Mouse (Mus musculus) induced T-regulatory cell, adult 2 months (primary cell): ENCODE results near the gene A1cf.
A peak's percentile ranks its signal among the peaks of the same experiment; 100 is the strongest.

Source experiments
- DNase-seq: peaks from one replicate; pipeline ENCODE4 v3.0.0-alpha.2; 2012; ENCODE audit warnings: low read depth

A1cf gene

GRCm38 (mm10) chr19:31868521-31868920, at the start of gene A1cf:
TSS of gene A1cf (plus strand) at chr19:31868764.
- DNase-seq = no peak

GRCm38 (mm10) chr19:31834250-31834649, 34.3 kb upstream of the A1cf start:
- DNase-seq = no peak

GRCm38 (mm10) chr19:31861909-31862308, 6.7 kb upstream of the A1cf start:
- DNase-seq = peak; percentile 6

DNA sequence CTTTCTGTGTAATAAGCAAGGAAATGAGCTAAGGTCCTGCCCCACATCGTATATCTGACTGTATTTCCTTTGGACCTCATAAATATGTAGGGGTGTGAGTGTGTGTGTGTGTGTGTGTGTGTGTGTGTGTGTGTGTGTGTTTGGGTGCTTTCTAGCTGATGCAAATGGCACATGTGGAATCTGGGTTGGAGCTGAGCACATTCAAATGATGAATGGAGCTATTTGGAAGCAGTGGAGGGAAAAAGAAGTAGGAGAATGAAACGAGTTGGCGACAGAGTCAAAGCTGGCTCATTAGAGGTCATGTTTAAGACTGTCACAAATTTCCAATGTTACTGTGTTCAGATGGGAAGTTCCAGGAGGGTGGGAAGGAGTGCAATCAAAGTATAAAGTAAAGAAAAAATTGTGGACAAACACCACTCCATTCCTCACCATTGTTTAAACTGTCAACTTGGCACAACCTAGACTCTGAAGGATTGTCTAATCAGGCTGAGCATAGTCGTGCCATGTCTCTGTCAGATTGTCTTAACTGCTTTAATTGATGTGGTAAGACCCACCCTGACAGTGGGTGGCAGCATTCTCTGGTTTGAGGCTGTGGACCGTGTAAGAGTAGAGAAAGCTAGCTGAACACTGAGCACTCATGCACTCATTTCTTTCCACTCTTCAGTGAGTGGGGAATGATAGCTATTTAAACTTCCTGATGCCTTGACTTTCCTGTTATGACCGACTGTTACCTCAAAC, 5.9 kb upstream of the A1cf start:
- DNase-seq = peak; percentile 24

DNA sequence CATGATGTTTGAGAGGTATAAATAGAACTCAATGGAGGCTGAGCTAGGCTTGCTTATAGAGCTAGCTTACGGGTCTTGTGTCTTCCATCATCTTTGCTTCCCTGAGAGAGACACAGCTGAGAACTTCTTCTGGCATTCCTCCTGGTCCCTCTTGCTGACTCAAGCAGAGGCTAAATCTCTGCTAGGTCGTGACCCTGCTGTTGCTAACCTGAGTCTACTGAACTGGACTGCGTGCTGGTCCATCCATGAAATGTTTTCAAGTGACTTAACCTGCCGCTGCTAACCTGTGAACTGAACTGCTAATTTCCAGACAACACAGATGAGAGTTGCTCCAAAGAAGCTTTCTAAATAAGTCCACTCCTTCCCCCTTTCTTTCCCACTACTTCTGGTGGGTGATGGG, 3.1 kb upstream of the A1cf start:
- DNase-seq = no peak

GRCm38 (mm10) chr19:31868076-31868475, 488 bp upstream of the A1cf start:
- no peak for DNase-seq

DNA sequence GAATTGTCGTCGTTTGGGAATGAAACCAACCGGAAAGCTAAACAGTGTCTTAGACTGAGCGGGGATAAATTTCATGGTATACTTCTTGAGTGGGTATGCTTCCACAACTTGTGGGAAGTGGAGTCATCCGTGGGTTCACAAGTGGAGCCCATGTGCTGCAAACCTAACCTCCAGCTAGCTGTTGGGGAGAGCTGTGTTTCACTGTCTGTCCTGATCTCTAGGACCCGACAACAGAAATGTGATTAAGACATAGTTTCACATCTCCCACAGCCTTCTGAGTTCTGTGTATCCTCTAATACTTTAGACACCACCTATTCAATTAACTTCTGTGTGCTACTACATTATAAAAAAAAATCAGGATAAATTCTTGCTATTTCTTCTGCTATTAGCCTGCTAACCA, 407 bp downstream of the A1cf start:
- DNase-seq = no peak

DNA sequence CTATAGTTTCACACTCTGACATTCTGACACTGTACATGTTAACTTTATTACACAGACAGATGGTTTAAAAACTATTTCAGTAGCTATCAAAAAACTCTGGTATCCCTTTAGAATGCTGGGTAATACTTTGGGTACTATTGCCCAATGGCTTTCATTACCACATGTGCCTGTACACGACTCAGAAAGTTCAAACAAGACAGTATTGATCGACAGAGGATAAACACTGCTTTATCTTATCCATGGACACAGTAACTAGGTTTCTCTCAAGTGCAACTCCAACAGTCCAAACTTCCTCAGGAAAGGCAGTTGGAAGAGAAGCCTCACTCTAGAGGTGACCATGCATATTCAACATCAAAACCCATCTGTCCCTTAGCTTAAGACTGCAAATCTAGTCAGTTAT, 2.8 kb downstream of the A1cf start:
- no peak for DNase-seq

DNA sequence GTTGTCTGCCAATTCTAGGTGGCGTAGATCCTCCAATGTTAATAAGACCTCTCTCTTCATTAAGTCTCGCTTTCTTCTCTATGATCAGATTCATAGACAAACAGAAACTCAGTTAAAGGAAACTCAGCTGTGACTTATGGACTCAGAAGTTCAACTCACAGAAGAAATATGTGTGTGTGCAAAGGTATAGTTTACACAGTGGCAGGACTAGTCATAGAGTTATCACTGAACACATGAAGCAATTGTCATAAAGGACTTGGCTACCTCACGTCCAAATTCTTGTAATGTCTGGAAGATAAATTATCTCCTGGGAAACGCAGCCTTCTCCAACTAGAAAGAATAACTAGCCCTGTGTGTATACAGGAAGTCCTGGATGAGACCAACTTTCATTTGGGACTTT, 9.4 kb downstream of the A1cf start:
- no peak for DNase-seq

DNA sequence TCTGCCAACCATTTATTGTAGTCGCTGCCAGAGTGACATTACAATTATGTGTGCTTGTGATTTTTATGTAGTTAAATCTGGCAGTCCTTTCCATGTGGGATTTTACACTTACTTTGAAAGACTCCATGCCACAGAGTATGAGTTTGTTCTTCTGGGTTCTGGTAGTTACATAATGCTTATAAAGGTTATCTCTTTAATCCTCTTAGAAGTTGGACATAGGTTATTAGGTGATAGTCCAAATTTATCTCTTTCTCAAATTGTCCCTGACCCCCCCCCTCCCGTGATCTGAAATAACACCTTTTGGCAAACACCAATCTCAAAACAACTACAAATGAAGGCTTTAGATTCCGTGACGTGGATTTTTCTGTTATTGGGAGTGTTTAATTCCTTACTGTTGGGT, 16.0 kb downstream of the A1cf start:
- DNase-seq = no peak

GRCm38 (mm10) chr19:31887275-31887674, 18.7 kb downstream of the A1cf start:
- no peak for DNase-seq

GRCm38 (mm10) chr19:31889988-31890387, 21.4 kb downstream of the A1cf start:
- DNase-seq = no peak

- DNase-seq = no peak
These were observed 22.7 kb downstream of the A1cf start for GRCm38 (mm10) chr19:31891001-31891893.

DNA sequence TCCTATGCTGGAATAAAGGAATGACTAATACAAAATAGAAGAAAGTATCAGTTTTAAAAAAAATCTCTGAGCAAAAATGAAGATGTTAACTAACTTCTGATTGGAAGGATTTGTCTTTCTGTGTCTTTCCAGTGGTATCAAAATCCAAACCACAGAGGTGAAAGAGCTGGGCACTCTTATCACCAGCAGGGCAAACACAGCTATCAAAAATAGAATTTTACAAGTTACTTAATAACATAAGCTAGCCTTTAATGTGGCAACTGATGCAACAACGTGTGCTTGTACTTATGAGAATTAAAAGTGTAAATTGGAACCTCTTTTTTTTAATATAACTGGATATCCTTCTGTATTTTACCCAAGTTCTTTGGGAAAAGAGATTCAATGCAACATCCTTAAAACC, 27.4 kb downstream of the A1cf start:
- no peak for DNase-seq

GRCm38 (mm10) chr19:31896711-31897110, 28.1 kb downstream of the A1cf start:
- DNase-seq = no peak

DNA sequence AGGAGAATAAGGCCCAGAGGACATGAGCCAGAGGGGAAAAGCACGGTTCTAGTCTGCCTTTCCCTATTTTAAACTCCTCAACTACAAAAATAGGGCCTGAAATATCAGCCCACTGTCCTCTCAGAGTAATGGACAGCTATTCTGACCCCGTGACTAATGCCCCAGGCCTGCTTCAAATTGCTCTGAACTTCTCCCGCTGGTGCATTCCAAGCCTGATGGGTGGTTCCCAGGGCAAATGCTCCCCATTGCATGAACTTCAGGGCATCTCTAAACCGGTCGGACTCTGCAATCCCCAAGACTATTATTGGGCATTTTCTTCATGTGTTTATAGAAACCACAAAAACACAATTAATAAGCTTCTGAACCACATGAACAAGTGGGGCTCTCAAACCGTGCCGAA, 37.1 kb downstream of the A1cf start:
- no peak for DNase-seq

DNA sequence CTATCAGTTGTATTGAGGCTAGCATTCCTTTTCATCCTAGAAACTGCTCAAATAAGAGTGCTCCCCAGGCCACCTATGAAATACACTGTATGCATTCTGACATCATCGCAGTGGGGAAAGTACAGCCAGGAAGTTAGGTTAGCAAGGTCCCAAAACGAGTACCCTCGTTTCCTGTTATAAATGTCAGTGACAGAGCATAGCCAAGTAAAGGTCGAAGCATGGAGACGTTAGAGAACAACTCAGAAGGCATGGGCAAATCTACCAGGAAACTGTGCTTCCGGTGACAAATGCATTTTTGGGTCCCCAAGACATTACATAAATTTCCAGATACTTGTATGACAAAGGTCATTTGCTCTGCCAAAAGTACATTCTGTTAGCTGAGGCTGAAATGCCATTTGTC, 41.9 kb downstream of the A1cf start:
- peak; percentile 80 for DNase-seq

DNA sequence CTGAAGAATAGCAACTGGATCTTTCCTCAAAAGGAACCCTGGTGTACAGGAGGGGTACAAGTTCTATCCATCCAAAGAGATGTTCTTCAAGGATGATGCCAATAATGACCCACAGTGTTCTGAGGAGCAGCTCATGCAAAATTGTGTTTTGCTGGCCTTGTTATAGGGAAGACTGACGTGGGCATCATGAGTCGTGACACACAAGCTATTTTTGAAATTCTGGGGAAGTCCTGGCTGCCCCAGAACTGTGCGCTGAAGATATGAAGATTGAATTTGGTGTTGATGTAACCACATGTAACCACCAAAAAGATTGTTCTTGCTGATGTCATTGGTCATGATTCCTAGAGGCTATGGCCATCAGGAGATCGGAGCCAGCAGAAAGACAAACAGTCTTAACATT, 45.4 kb downstream of the A1cf start:
- peak; percentile 57 for DNase-seq

- DNase-seq = peak; percentile 27
These were observed 51.8 kb downstream of the A1cf start for GRCm38 (mm10) chr19:31920357-31920756.

- no peak for DNase-seq
These were observed 53.3 kb downstream of the A1cf start for GRCm38 (mm10) chr19:31921852-31922251.

GRCm38 (mm10) chr19:31923615-31924352, 55.2 kb downstream of the A1cf start:
- DNase-seq = no peak

GRCm38 (mm10) chr19:31950793-31951489, 82.4 kb downstream of the A1cf start:
- no peak for DNase-seq
